Mouse (Mus musculus): ENCODE measurements around the gene Sptlc2. TPM values are rescaled to one million over a fixed set of nuclear protein-coding genes. Genes with fewer than 3 reads are reported as not detected.

The Sptlc2 gene
- polyA plus RNA-seq (2017; shearing (Covaris generic)) = 76.1 TPM

GRCm38 (mm10) chr12:87388122-87388774, at the start of gene Sptlc2:
Gene Sptlc2 (minus strand): TSS chr12:87388355.

GRCm38 (mm10) chr12:87299657-87300440, 88.3 kb downstream of the Sptlc2 start, which contains the start of gene Ism2:
Gene Ism2 (minus strand): TSS chr12:87299705.

GRCm38 (mm10) chr12:87266108-87266826, 121.9 kb downstream of the Sptlc2 start, which contains the start of the genes Vipas39 and Ahsa1:
Gene Vipas39 (minus strand): TSS chr12:87266256.
Gene Ahsa1 (plus strand): TSS chr12:87266479.

Other genes with a start within 250 kb of the Sptlc2 start
- 11.0 TPM for gene Gstz1, start 241.2 kb downstream of the Sptlc2 start, polyA plus RNA-seq (2017; shearing (Covaris generic))
- gene Pomt2, start 240.4 kb downstream of the Sptlc2 start, polyA plus RNA-seq (2017; shearing (Covaris generic)) = 3.0 TPM
- 2.1 TPM for gene Samd15, start 188.6 kb downstream of the Sptlc2 start, polyA plus RNA-seq (2017; shearing (Covaris generic))
- gene Tmed8, start 187.9 kb downstream of the Sptlc2 start, polyA plus RNA-seq (2017; shearing (Covaris generic)) = 4.3 TPM
- 2.1 TPM for gene Noxred1, start 149.6 kb downstream of the Sptlc2 start, polyA plus RNA-seq (2017; shearing (Covaris generic))
- 43.2 TPM for gene Vipas39, start 122.1 kb downstream of the Sptlc2 start, polyA plus RNA-seq (2017; shearing (Covaris generic))
- 187 TPM for gene Ahsa1, start 121.9 kb downstream of the Sptlc2 start, polyA plus RNA-seq (2017; shearing (Covaris generic))
- not detected for gene Ism2, start 88.7 kb downstream of the Sptlc2 start, polyA plus RNA-seq (2017; shearing (Covaris generic))
- 98.4 TPM for gene Slirp, start 55.5 kb upstream of the Sptlc2 start, polyA plus RNA-seq (2017; shearing (Covaris generic))
- gene Alkbh1, start 55.7 kb upstream of the Sptlc2 start, polyA plus RNA-seq (2017; shearing (Covaris generic)) = 86.8 TPM
- gene Snw1, start 83.9 kb upstream of the Sptlc2 start, polyA plus RNA-seq (2017; shearing (Covaris generic)) = 216 TPM
- not detected for gene Gm5788, start 106.4 kb upstream of the Sptlc2 start, polyA plus RNA-seq (2017; shearing (Covaris generic))
- gene Gm8300, start 126.0 kb upstream of the Sptlc2 start, polyA plus RNA-seq (2017; shearing (Covaris generic)) = not detected
- gene Oog1, start 214.3 kb upstream of the Sptlc2 start, polyA plus RNA-seq (2017; shearing (Covaris generic)) = not detected
- gene Gm4027, start 230.5 kb upstream of the Sptlc2 start, polyA plus RNA-seq (2017; shearing (Covaris generic)) = not detected

Measured in CD4-positive, CD25-positive, alpha-beta regulatory T cell, adult 9 weeks (primary cell).